Comparison of ENCODE assay signal across 9 mouse cellular contexts in genomic region chr2:168628787-168629186, GRCm38 (mm10). TPM values are rescaled to one million over a fixed set of nuclear protein-coding genes. Genes with fewer than 3 reads are reported as not detected.
DNase-seq lines count a peak whose midpoint lies in the region; ATAC-seq and TF ChIP-seq lines count a peak whose summit lies in the region.
"Had no signal": no experiment of that assay in that cellular context is flagged by ENCODE, and none has a peak within 500 bp of the region (broad histone marks: within the 10 kb centered on the region; RNA-seq: fewer than 3 reads in every experiment).

No protein-coding gene starts in this region.

- H3K4me2 ChIP-seq in forebrain, postnatal 0 days (ENCODE audit: low read depth) = no peak overlapping the region
- no peak overlapping the region for H3K4me2 ChIP-seq in hindbrain, embryonic 13.5 days

- no peaks in the 10 kb centered on the region for H3K9me3 ChIP-seq in forebrain, postnatal 0 days (ENCODE audit: low read length)
- H3K9me3 ChIP-seq in hindbrain, embryonic 13.5 days = 0 out of 2 replicates have a peak, but pooled peaks cover 5% of the 10 kb centered on the region

- H3K4me3 ChIP-seq in forebrain, postnatal 0 days (ENCODE audit: low read depth, low read length) = no peak overlapping the region
- no peak overlapping the region for H3K4me3 ChIP-seq in hindbrain, embryonic 13.5 days

- H3K36me3 ChIP-seq in forebrain, postnatal 0 days (ENCODE audit: insufficient read depth) = peaks cover 7% of the 10 kb centered on the region
- H3K36me3 ChIP-seq in hindbrain, embryonic 13.5 days = peaks cover 19% of the 10 kb centered on the region

- DNase-seq in Muller cell, postnatal 12 days (ENCODE audit: inconsistent ontology term) = peak; percentile 77
- DNase-seq in cerebellum, adult 11-12 months = peak; percentile 59
- DNase-seq in forebrain, postnatal 0 days = peak; percentile 84
- DNase-seq in layer of hippocampus, postnatal 10 days (ENCODE audit: low spot score in 2 of 2) = peak; percentile 86 to 89
- DNase-seq in lung, postnatal 36 days = peak; percentile 88
- DNase-seq in right cerebral cortex, adult 18-20 months = peak; percentile 67
- peak; percentile 59 to 74 for DNase-seq in urinary bladder, adult 18-20 months (ENCODE audit: low spot score in 2 of 2)

- no peak overlapping the region for H3K9ac ChIP-seq in forebrain, postnatal 0 days
- no peak overlapping the region for H3K9ac ChIP-seq in hindbrain, embryonic 13.5 days

- no peak overlapping the region for H3K27ac ChIP-seq in forebrain, postnatal 0 days (ENCODE audit: low read depth, low read length)
- H3K27ac ChIP-seq in hindbrain, embryonic 13.5 days = no peak overlapping the region
- H3K27ac ChIP-seq: macrophage had no signal

- ATAC-seq in forebrain, postnatal 0 days = peak; percentile 71
- ATAC-seq in hindbrain, embryonic 13.5 days (ENCODE audit: low FRiP score) = 0 out of 2 replicates have a peak, but pooled peaks have one; percentile 43

- no peaks in the 10 kb centered on the region; the same call in 1 of the 2 replicates for H3K27me3 ChIP-seq in forebrain, postnatal 0 days (ENCODE audit: insufficient read depth, low read length)
- H3K27me3 ChIP-seq in hindbrain, embryonic 13.5 days = no peaks in the 10 kb centered on the region

- no peaks in the 10 kb centered on the region; the same call in 1 of the 2 replicates for H3K4me1 ChIP-seq in forebrain, postnatal 0 days (ENCODE audit: insufficient read depth)
- H3K4me1 ChIP-seq in hindbrain, embryonic 13.5 days (replicated peaks) = peaks cover 37% of the 10 kb centered on the region

- TF ChIP-seq CTCF in forebrain, postnatal 0 days (IDR thresholded peaks at IDR 0.05; ENCODE audit: low read depth) = peak; percentile 96

- WGBS in forebrain, postnatal 0 days = 28% methylated on average over 8 of the region's 8 CpGs
- WGBS in hindbrain, embryonic 13.5 days = 30% methylated on average over 8 of the region's 8 CpGs

RNA-seq across cellular contexts. Expression of gene Nfatc2, which starts 27.3 kb away (rescaled TPM):
- total RNA-seq in forebrain, postnatal 0 days (2014; rRNA removed) = 2.1 and 3.1 TPM in 2 replicates
- polyA plus RNA-seq in forebrain, postnatal 0 days (2015; fragmentation: Nextera tagmentation; extraction: Ambion mirVana) = 2.0 and 3.2 TPM in 2 replicates
- 1.7 and 1.8 TPM in 2 replicates for polyA plus RNA-seq in hindbrain, embryonic 13.5 days (2015; fragmentation: Nextera tagmentation; extraction: Ambion mirVana)
- 10 to 100 TPM; 18.6 to 20.5 TPM for total RNA-seq in layer of hippocampus, postnatal 10 days (2021)
